Comparison of ENCODE assay signal across 8 mouse cellular contexts in the genomic region with DNA sequence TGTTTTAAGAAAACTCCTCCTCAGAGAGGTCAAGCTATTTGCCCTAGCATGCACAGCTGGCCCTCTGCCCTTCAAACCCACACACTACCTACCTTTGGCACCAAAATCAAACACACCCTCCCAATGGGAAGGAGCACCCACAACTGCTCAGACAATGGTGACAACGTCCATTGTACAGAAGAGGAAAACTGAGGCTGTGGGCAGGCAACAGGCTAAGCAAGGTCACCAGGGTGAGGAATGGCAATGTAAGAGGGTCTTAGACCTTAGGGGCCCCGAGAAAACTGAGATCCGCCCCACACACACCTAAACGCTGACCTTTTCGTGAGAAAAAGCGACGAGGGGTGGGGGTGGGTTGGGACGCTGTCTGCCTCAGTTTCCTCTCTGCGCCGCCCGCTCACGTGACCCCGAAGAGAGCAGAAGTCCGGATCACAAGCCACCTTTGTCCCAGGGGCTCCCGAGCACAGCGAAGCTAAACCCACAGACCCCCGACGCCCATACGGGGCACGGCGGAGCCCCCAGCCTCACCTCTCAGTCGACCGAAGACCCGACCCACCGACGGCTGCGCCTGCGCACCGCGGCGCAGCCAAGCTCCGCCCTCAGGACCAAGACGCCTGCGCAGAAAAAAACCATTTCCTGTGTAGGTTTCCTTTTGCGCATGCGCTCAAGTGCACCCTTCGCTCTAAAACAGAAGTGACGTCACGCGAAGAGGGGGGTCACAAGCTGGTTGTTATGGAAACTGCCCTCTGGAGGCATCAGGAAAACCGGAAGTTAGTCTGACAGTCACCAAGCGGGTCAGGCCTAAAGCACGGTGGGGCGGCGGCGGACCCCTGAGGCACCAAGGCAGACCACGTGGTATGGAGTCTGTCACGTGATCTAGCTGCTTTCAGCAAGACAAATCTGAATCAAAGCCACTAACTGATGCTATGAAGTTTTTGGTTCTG. TPM values are rescaled to one million over a fixed set of nuclear protein-coding genes. Genes with fewer than 3 reads are reported as not detected.
DNase-seq lines count a peak whose midpoint lies in the region; ATAC-seq and TF ChIP-seq lines count a peak whose summit lies in the region.

A gene (minus strand): TSS at position 579 of the 941 bp plus-strand sequence.

- TF ChIP-seq CTCF in liver, embryonic 14.5 days (IDR thresholded peaks at IDR 0.05; ENCODE audit: low read depth): 0 out of 2 replicates have a peak, but pooled peaks have one; percentile 14
- no peak for TF ChIP-seq CTCF in stomach, postnatal 0 days (IDR thresholded peaks at IDR 0.05; ENCODE audit: low read depth)

- no peaks in the 10 kb centered on the region for H3K9me3 ChIP-seq in forebrain, embryonic 10.5 days
- H3K9me3 ChIP-seq in heart, embryonic 15.5 days (replicated peaks): no peaks in the 10 kb centered on the region
- H3K9me3 ChIP-seq in liver, embryonic 14.5 days (ENCODE audit: control insufficient read depth, low read length): no peaks in the 10 kb centered on the region
- no peaks in the 10 kb centered on the region for H3K9me3 ChIP-seq in neural tube, embryonic 11.5 days (ENCODE audit: control insufficient read depth, low read length)
- H3K9me3 ChIP-seq in stomach, postnatal 0 days (ENCODE audit: control insufficient read depth, low read length): no peaks in the 10 kb centered on the region

- H3K4me2 ChIP-seq in heart, embryonic 15.5 days: peak within 1 kb of the TSS; percentile 78
- H3K4me2 ChIP-seq in liver, embryonic 14.5 days (ENCODE audit: low read depth): peak within 1 kb of the TSS; percentile 82
- peak within 1 kb of the TSS; percentile 86 for H3K4me2 ChIP-seq in neural tube, embryonic 11.5 days (ENCODE audit: low read depth)
- peak within 1 kb of the TSS; percentile 86 for H3K4me2 ChIP-seq in stomach, postnatal 0 days (replicated peaks; ENCODE audit: low read depth)

- peak; percentile 96 to 97 for DNase-seq in CD8-positive naive resting alpha-beta T cell, adult 2 months (ENCODE audit: low read depth in 2 of 2, low spot score in 2 of 2)
- peak; percentile 99 for DNase-seq in c-Kit-positive CD71-negative TER-119-negative erythroid progenitor cells, embryonic 14.5 days (ENCODE audit: low read depth)
- DNase-seq in forebrain, embryonic 10.5 days (ENCODE audit: extremely low spot score, low spot score): peak; percentile 100
- peak; percentile 99 to 100 for DNase-seq in kidney, postnatal 25 days
- DNase-seq in liver, embryonic 14.5 days (ENCODE audit: low read depth in 3 of 3, low spot score in 3 of 3): peak; percentile 96 to 98 (median 97)
- peak; percentile 100 for DNase-seq in neural tube, embryonic 11.5 days (ENCODE audit: low spot score)
- peak; percentile 98 for DNase-seq in stomach, postnatal 0 days (ENCODE audit: low spot score)

- peak within 1 kb of the TSS; percentile 74 for H3K4me3 ChIP-seq in forebrain, embryonic 10.5 days
- peak within 1 kb of the TSS; percentile 70 for H3K4me3 ChIP-seq in heart, embryonic 15.5 days
- H3K4me3 ChIP-seq in liver, embryonic 14.5 days (ENCODE audit: insufficient read depth in 1 of 2, low read depth in 2 of 2, low read length in 2 of 2): peak within 1 kb of the TSS; percentile 86 to 95
- H3K4me3 ChIP-seq in neural tube, embryonic 11.5 days (ENCODE audit: low read depth, low read length): peak within 1 kb of the TSS; percentile 87
- H3K4me3 ChIP-seq in stomach, postnatal 0 days (ENCODE audit: low read depth, low read length): peak within 1 kb of the TSS; percentile 80

- WGBS in forebrain, embryonic 10.5 days: under 1% methylated on average over 48 of the region's 48 CpGs
- under 1% methylated on average over 48 of the region's 48 CpGs for WGBS in heart, embryonic 15.5 days
- under 1% methylated on average over 48 of the region's 48 CpGs for WGBS in liver, embryonic 14.5 days (ENCODE audit: insufficient replicate concordance)
- WGBS in neural tube, embryonic 11.5 days: under 1% methylated on average over 48 of the region's 48 CpGs
- WGBS in stomach, postnatal 0 days: under 1% methylated on average over 45 of the region's 48 CpGs

- peaks cover 24% of the 10 kb centered on the region for H3K36me3 ChIP-seq in forebrain, embryonic 10.5 days (replicated peaks)
- no peaks in the 10 kb centered on the region for H3K36me3 ChIP-seq in heart, embryonic 15.5 days
- H3K36me3 ChIP-seq in liver, embryonic 14.5 days (replicated peaks; ENCODE audit: control insufficient read depth, insufficient read depth, low read depth): no peaks in the 10 kb centered on the region
- no peaks in the 10 kb centered on the region; the same call in 1 of the 2 replicates for H3K36me3 ChIP-seq in neural tube, embryonic 11.5 days (ENCODE audit: control insufficient read depth, insufficient read depth, low read length)
- no peaks in the 10 kb centered on the region for H3K36me3 ChIP-seq in stomach, postnatal 0 days (ENCODE audit: control insufficient read depth, insufficient read depth, low read length)

- no peak for TF ChIP-seq EP300 in liver, embryonic 14.5 days (IDR thresholded peaks at IDR 0.05; ENCODE audit: low read depth)
- TF ChIP-seq EP300 in stomach, postnatal 0 days (optimal IDR thresholded peaks at IDR 0.05): no peak

- no peaks in the 10 kb centered on the region for H3K27me3 ChIP-seq in forebrain, embryonic 10.5 days (ENCODE audit: poor library complexity, severe bottlenecking)
- H3K27me3 ChIP-seq in heart, embryonic 15.5 days: no peaks in the 10 kb centered on the region
- H3K27me3 ChIP-seq in liver, embryonic 14.5 days (ENCODE audit: control insufficient read depth, insufficient read depth, low read length): no peaks in the 10 kb centered on the region
- H3K27me3 ChIP-seq in neural tube, embryonic 11.5 days (ENCODE audit: control insufficient read depth, insufficient read depth, low read length): no peaks in the 10 kb centered on the region
- H3K27me3 ChIP-seq in stomach, postnatal 0 days (ENCODE audit: control insufficient read depth, insufficient read depth, low read length): no peaks in the 10 kb centered on the region

- H3K27ac ChIP-seq in forebrain, embryonic 10.5 days: peak within 1 kb of the TSS; percentile 88
- H3K27ac ChIP-seq in heart, embryonic 15.5 days: peak within 1 kb of the TSS; percentile 43
- H3K27ac ChIP-seq in liver, embryonic 14.5 days: no peak within 1 kb of the TSS
- no peak within 1 kb of the TSS for H3K27ac ChIP-seq in neural tube, embryonic 11.5 days (ENCODE audit: low read depth, low read length)
- peak within 1 kb of the TSS; percentile 70 for H3K27ac ChIP-seq in stomach, postnatal 0 days (replicated peaks)

- peak; percentile 94 for ATAC-seq in heart, embryonic 15.5 days (replicated peaks; ENCODE audit: insufficient number of reproducible peaks, insufficient read depth, low FRiP score, low read depth)
- peak; percentile 84 for ATAC-seq in liver, embryonic 14.5 days (ENCODE audit: insufficient read depth)
- peak; percentile 94 for ATAC-seq in neural tube, embryonic 11.5 days (ENCODE audit: insufficient read depth, low FRiP score, low TSS enrichment)
- peak; percentile 90 for ATAC-seq in stomach, postnatal 0 days (ENCODE audit: low FRiP score, low TSS enrichment)

- H3K9ac ChIP-seq in heart, embryonic 15.5 days: peak within 1 kb of the TSS; percentile 83
- peak within 1 kb of the TSS; percentile 65 for H3K9ac ChIP-seq in liver, embryonic 14.5 days (replicated peaks)
- peak within 1 kb of the TSS; percentile 73 for H3K9ac ChIP-seq in neural tube, embryonic 11.5 days (ENCODE audit: low read length)
- peak within 1 kb of the TSS; percentile 84 for H3K9ac ChIP-seq in stomach, postnatal 0 days (ENCODE audit: low read length)

- peaks cover 24% of the 10 kb centered on the region for H3K4me1 ChIP-seq in forebrain, embryonic 10.5 days
- H3K4me1 ChIP-seq in heart, embryonic 15.5 days (replicated peaks): peaks cover 27% of the 10 kb centered on the region
- H3K4me1 ChIP-seq in liver, embryonic 14.5 days (replicated peaks; ENCODE audit: control insufficient read depth in 2 of 2, insufficient read depth in 2 of 2, low read length in 1 of 2): peaks cover 0 to 8% of the 10 kb centered on the region in 2 experiments; a peak in 2 of 4 replicates
- peaks cover 7% of the 10 kb centered on the region for H3K4me1 ChIP-seq in neural tube, embryonic 11.5 days (ENCODE audit: control insufficient read depth, insufficient read depth, low read length)
- H3K4me1 ChIP-seq in stomach, postnatal 0 days (replicated peaks; ENCODE audit: control insufficient read depth, insufficient read depth): peaks cover 5% of the 10 kb centered on the region; the same call in 1 of the 2 replicates

RNA-seq across cellular contexts. Expression of the gene that starts here (rescaled TPM):
- polyA plus RNA-seq in forebrain, embryonic 10.5 days (2016; fragmentation: Nextera tagmentation; extraction: Ambion mirVana): 285 and 286 TPM in 2 replicates
- 133 and 166 TPM in 2 replicates for polyA plus RNA-seq in heart, embryonic 15.5 days (2015; fragmentation: Nextera tagmentation; extraction: Ambion mirVana)
- 38.4 and 43.6 TPM in 2 replicates for polyA plus RNA-seq in liver, embryonic 14.5 days (2012; rRNA removed)
- polyA plus RNA-seq in liver, embryonic 14.5 days (2014; fragmentation: Nextera tagmentation; extraction: Ambion mirVana): 43.8 and 48.0 TPM in 2 replicates
- 248 and 262 TPM in 2 replicates for polyA plus RNA-seq in neural tube, embryonic 11.5 days (2014; fragmentation: Nextera tagmentation; extraction: Ambion mirVana)
- 93.7 and 98.7 TPM in 2 replicates for polyA plus RNA-seq in stomach, postnatal 0 days (2015; fragmentation: Nextera tagmentation; extraction: Ambion mirVana)

Comparison
In these comparisons a context has a peak if more than half of its experiments do, and no peak if none do; other contexts are left out.
1. H3K27ac ChIP-seq: peak in forebrain, embryonic 10.5 days (single experiment), heart, embryonic 15.5 days (single experiment) and stomach, postnatal 0 days (single experiment); none in liver, embryonic 14.5 days (single experiment) and neural tube, embryonic 11.5 days (single experiment).
2. Peak in every context shown above with its lines, with median percentiles within 50 percentile points of each other: DNase-seq, H3K4me3 ChIP-seq, ATAC-seq, H3K4me2 ChIP-seq and H3K9ac ChIP-seq.